Mouse (Mus musculus) kidney, postnatal 4 days (tissue): ENCODE measurements at regions not wholly inside any gene's neighbourhood (a gene's known extent, or its start where the extent isn't known, plus 50 kb on each side); places are given as distances from the start of the nearest gene placed in this dataset.
A peak's percentile ranks its signal among the peaks of the same experiment; 100 is the strongest.

Experiments
- DNase-seq, 2 experiments: peaks; one replicate each; pipeline ENCODE4 v3.0.0; 2021; ENCODE audit warnings: mixed read lengths in 2 of 2

- no peak for DNase-seq
These were observed 57.8 kb upstream of the Arl15 start for GRCm38 (mm10) chr13:113736468-113736867.

GRCm38 (mm10) chr13:113735611-113736285 lies 58.6 kb upstream of the Arl15 start:
- DNase-seq, result no peak

GRCm38 (mm10) chr13:113734134-113734794 lies 60.0 kb upstream of the Arl15 start:
- peak in 1 of 2 experiments; percentile 11 for DNase-seq

DNA sequence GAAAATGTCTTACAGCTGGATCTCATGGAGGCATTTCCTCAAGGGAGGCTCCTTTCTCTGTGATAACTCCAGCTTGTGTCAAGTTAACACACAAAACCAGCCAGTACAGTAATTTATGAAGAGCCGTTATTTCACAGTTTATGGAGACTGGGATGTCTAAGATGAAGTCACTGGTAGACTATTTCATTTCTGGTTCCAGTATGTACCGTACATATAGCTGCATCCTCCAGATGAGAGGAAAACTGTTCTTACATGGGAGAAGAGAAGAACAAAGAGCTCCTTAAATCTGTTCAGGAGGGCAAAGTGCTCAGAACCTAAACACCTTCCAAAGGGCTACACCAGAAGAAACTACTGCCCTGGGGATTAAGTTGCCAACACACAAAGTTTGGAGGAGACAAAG lies 60.6 kb upstream of the Arl15 start:
- DNase-seq, result no peak

DNA sequence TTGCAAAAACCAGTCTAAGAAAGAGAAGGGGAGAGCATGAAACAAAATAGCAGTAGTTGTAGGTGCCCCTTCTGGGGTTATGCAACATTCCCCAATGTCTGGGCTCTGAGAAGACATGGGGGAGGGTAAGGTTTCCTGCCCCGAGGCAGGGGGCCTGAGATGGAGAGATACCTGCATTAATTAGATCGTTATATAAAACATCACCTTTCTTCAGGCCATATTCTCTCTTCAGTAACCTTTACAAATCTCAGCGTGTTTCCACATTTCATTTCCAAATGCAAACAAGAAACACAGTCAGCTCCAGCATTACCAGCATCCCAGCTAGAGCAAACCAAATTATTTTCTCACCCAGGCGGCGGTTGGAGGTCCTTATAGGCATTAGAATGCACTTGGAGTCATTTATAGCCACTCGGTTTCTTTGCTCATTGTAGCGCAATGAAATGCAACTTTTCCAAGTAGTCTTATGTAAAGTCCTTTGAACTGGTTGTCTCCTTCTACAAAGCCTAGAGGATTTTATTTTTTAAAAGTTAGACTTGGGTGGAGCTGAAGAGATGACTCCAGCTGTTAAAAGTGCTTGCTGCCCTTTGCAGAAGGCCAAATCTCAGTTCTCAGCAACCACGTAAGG lies 63.4 kb upstream of the Arl15 start:
- DNase-seq, result no peak

DNA sequence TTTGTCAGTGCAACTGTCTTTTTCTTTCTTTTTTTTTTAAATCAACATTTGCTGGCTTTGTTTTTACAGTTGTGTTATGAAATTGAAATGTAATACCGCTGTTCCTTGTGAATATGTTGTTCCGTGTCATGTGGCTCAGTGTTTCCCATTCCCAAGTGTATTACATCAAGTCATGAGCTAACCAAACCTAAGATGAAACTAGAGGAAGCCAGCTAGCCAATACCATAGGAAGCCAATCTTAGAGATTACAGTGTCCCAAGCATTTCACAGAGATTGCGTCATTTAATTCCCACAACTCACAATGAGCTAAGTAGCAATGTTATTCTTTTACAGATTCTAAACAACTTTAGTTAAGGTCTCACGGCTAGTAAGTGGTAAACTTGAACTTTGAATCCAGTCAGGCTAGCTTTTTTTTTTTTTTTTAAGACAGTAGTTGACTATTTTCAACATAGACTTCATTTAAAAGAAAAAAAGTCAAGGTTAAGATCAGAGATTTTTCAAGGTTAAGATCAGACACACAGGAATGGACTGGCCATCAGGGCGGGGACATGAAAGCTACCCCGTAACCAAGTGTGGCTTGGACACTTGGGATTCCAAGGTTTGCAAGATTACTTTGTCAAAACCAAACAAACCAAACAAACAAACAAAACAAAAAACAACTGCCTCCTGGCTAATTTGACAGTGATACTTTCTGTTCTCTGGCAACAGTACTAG lies 64.1 kb upstream of the Arl15 start:
- DNase-seq, result no peak

- no peak for DNase-seq
These were observed 64.7 kb upstream of the Arl15 start for GRCm38 (mm10) chr13:113729574-113729973.

GRCm38 (mm10) chr13:113728111-113728510 lies 64.6 kb upstream of the Hspb3 start:
- DNase-seq, result peak; percentile 72 to 77

DNA sequence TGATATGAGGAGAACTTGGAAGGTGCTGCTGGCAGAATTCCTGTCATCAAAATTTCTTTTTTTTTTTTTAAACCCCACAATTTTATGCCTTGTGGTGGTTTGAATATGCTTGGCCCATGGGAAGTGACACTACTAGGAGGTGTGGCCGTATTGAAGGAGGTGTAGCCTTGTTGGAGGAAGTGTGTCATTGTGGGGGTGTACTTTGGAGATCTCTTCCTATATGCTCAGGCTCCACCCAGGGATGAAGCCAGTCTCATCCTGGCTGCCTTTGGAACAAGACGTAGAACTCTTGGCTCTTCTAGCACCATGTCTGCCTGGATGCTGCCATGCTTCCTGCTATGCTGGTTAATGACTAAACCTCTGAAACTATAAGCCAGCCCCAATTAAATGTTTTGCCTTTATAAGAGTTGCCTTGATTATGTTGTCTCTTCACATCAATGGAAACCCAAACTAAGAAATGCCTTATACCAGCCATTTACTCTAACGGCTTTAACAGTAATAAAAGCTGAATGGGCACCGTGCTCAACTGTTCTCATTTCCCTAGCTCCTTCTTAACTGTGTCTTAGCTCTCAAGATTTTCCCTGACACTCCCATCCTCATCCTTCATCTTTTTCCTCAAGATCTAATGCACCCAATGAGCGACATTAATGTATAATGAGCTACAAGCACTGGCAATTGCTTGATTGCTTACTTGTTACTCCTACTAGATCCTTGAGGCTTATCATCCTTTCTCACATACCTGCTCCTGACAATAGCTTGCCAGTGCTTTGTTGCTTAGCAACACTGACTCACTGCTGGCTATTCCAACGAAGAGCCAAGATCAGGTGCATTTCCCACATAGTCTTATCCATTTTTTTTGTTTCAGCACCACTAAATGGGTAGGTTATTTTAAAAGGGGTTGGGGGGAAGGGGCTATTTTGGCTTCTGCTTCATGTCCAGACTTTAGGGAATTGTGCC lies 61.7 kb upstream of the Hspb3 start:
- DNase-seq, result no peak

- no peak for DNase-seq
These were observed 51.8 kb upstream of the Hspb3 start for GRCm38 (mm10) chr13:113715231-113715630.

- DNase-seq, result no peak
These were observed 50.4 kb upstream of the Hspb3 start for GRCm38 (mm10) chr13:113713844-113714243.
